Mouse (Mus musculus) neural tube, embryonic 10.5 days (tissue): ENCODE results near the gene Gm5737.

Source experiments
- DNase-seq: peaks from one replicate; pipeline ENCODE4 v3.0.0-alpha.2; 2017; ENCODE audit warnings: low spot score; ENCODE audit errors: extremely low spot score

Gm5737 gene

GRCm38 (mm10) chr7:120842345-120843036 lies 30.3 kb downstream of the Gm5737 start, which contains the start of gene Eef2k:
Eef2k (plus strand) TSS chr7:120842831.
- DNase-seq = no peak

GRCm38 (mm10) chr7:120843037-120843621 lies 31.0 kb downstream of the Gm5737 start:
- peak; percentile 87 for DNase-seq

- DNase-seq = no peak
These were observed 31.8 kb downstream of the Gm5737 start for GRCm38 (mm10) chr7:120843852-120844435.

DNA sequence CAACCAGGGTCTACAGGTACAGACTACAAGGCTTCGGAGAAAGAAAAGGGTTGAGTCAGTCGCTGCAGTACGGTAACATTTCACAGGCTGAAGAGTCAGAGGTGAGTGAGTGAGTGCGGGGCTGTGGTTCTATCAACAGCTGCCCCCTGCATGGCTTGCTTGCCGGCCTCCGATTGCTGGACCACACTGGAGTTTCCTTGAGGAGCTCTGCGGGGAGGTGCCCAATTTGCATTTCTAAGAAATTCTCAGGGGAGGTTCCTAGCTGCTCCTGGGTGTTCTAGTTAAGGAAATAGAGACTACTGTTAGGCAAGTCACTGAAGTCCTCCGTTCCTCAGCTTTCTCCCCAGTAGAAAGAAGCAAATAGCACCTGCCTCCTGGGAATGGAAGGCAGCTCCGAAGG lies 32.5 kb downstream of the Gm5737 start:
- no peak for DNase-seq

DNA sequence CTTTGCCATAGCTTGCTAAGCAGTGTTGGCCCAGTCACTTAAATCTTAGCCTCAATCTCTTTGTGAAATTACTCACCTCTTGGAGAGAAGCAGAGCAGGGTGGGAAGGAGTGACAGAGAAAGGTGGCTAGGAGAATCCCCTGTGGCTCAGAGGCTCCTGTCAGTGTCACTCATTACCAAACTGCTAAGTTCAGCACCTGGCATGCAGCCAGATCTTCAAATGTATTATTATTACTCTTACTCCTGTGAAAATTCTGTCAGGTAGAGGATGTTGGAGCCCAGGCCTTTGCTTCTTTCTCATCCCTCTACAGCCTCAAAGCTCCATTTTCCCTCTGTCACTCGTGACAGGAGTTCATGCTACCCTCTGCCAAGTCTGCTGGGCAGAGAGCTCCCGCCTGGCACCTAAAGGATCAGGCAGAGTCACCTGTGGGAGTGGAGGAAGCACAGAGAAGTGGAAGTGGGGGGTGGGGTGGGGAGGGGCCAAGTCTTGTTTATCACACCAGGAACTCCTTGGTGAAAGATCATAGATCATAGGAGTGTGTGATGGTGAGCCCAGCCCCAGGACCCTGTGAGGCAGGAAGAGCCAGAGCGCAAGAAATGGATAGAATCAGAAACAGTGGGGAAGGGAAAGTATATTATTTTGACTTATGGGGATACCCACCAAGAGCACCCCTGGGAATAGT lies 36.8 kb downstream of the Gm5737 start:
- DNase-seq = no peak

DNA sequence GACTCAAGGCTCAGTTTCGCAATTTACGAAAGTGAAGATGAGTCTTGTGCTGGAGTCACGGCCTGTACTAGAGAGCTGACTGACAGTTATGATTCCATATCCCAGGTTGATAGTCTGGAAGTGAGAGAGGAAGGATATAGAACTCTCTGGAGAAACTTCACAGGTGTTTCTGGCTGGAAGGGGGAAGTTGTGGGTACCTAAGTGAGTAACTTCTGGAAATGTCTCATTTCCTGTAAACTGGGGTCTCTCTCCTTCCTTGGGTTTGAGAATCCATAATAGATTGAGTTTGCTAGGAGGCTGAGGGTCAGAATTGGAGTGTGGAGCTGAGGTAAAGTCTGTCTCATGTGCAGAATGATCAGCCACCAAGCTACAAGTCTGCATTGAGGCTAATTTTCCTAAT lies 38.0 kb downstream of the Gm5737 start:
- no peak for DNase-seq

- no peak for DNase-seq
These were observed 47.7 kb downstream of the Gm5737 start for GRCm38 (mm10) chr7:120859854-120860253.

DNA sequence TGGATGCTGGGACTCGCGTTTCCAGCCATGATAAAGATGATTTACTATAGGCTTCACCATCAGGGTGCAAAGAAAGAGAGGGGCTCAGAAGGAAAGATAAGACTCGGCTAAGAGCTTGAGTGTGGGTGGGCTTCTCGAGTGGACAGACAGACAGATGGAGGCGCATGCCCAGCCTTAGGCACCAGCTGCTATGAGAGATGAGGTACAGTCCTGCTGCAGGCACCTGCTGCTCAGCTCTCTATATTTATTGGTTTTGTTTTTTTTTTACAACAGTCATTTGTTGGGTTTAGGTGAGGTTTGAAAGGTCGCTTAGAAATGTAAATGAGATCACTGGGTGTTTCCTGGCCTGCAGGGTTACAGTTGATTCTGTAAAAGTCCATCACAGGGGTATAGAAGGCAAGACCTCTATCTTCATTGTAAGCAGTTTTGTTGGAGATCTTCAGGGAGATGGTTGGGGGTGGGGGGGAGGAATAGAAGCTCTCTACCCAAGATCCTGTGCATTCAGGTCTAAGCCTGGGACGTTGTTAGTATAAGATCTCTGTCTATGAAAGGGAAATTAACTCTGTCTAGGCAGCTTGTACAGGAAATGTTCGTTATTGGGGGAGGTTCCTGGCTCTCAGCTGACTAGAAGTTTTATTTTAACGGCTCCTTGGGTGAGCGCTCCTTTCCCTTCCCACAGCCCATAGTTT lies 48.8 kb downstream of the Gm5737 start:
- DNase-seq = no peak

DNA sequence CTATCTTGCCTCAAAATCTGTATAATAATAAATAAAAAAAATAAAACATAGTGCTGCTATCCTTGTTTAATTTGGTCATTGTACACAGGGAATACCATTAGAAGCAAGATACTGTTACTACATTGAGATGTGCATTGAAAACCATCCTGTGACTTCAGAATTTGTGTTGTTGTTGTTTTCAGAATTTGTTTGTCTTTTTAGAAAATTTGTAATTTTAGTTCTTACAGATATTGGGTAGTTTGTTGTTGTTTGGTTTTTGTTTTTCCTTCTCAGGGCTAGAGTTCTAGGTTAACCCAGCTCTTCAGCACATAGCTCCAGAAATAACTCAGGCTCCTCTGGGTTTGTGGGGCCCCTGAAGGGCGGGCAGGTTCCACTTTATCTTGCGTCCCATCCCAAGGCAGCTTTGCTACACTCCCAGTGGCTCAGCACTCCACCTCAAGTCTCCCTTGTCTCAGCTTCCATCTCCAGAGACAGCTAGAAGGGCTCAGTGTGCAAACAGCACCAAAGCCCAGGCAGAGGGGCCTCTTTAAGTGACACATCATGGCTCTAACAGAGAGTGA lies 49.4 kb downstream of the Gm5737 start:
- no peak for DNase-seq

- DNase-seq = peak; percentile 26
These were observed 50.0 kb downstream of the Gm5737 start for GRCm38 (mm10) chr7:120862196-120862595.

DNA sequence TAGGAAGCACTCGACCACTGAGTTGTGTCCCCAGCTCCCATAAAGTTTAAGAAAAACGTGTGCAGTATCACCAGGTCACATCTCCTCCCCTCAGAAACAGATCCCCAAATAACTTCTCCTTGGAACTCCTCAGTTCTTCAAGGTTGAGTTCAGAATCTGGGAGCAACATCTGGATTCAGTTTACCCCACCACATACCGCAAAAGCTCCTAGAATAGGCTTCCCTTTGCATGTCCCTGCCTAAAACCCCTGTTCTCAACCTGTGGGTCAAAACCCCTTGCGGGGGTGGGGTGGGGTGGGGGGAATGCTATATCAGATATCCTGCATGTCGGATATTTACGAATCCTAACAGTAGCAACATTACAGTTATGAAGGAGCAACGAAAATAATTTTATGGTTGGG lies 50.5 kb downstream of the Gm5737 start:
- peak; percentile 31 for DNase-seq

- DNase-seq = peak; percentile 35
These were observed 51.3 kb downstream of the Gm5737 start for GRCm38 (mm10) chr7:120863476-120863875.

DNA sequence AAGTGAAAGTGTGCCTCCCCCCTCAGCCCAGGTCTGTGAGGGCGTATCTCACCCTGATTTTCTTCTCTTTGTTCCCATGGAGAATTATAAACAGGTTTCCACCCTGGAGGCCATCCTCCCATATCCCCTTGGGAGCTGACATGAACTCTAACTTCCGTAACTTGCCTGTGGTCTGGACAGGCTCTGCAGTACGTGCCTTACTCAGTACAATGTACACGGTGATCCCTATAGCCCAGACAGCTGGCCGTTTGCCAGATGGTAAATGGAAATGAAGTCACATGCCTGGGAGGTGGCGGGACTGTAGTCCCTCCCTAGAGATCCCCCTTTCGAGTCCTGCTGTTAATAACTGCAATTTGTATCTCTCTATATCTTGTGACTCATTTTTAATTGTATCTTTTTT lies 52.9 kb downstream of the Gm5737 start:
- DNase-seq = peak; percentile 69

DNA sequence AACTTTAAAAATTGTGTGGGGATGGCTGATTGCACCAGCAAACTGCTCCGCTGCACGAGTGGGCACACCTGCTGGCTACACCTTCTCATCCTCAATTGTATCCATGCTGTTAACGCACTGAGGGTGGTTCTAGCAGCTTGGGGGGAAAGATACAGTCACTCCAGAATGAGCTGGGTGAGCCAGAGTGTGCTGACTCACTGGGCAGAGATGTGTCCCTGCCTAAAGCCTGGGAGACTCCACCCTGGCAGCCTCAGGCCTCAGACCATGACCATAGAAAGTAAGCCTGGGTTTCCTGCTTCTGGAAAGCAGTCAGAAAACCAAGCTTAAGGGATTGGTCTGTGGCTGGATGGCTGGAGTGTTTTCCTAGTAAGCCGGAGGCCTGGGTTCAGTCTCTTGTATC lies 53.7 kb downstream of the Gm5737 start:
- no peak for DNase-seq

- DNase-seq = no peak
These were observed 54.5 kb downstream of the Gm5737 start for GRCm38 (mm10) chr7:120866684-120867083.

DNA sequence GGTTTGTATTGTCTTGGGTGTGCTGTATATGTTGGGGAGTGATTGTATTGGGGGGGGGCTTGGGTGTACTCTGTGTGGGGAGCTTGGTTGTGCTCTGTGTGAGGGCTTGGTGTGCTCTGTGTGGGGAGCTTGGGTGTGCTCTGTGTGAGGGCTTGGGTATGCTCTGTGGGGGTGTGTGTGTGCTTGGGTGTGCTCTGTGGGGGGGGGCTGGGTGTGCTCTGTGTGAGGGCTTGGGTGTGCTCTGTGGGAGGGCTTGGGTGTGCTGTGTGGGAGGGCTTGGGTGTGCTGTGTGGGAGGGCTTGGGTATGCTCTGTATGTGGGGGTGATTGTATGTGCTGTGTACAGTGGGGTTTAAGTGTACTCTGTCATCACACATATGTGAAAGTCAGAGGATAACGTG lies 55.6 kb downstream of the Gm5737 start:
- no peak for DNase-seq

- DNase-seq = no peak
These were observed 57.7 kb downstream of the Gm5737 start for GRCm38 (mm10) chr7:120869883-120870282.

DNA sequence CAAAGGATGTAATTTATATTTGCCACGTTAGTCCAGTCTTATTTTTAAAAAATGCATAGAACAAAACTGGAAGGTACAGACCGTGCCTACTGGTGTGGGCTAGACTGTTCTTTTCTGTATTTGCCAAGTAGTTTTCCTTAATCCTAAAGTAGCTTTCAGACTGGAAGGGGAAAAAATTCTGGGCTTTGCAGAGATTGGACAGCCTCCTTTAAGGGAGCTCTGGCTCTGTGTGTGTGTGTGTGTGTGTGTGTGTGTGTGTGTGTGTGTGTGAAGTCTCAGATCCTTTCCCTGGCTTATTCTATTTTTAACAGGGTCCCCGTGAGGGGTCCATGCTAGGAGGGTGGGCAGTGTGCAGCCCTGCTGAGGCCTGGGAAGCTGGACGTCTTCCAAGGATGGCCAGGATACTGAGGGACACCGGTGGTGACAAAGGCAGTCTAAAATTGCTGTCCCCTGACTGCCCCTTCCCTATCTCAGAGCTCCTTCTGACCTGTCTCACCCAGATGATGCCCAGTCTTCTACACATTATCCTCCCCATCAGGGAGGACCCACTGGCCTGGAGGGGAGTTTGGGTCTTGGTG lies 58.4 kb downstream of the Gm5737 start:
- no peak for DNase-seq

DNA sequence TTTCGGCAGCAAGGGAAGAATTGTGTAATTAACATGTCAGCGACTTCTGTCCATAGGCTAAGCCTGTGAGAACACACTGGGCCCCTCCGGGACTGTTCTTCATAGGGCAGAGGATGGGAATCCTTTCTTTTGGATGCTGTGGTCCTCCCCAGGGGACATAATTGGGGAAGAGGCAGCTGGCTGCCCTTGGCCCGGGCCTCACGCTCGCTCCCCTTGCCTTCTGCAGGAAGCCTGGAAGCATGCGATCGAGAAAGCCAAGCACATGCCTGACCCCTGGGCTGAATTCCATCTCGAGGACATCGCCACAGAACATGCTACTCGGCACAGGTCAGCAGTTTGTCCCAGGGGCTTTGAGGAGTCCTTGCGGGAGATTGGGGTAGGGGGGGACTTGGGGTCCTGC lies 60.9 kb downstream of the Gm5737 start:
- no peak for DNase-seq

DNA sequence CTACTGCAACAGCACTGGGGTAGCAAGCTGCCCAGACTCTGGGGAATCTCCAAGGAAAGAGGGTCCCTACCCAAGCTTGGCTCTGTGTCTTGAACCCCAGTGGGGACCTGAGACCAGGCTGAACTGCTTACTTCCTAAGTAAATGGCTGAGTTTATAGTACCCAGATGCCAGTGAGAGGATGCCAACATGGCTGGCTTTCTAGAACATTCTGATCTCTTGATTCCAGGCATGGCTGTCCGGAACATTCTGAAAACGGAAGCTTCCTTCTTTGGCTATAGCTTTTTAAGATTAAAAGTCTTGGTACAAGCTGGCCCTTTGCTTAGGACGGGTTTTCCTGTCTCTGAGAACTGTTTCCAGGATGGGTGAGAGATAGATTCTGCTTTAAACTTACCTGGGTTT lies 61.9 kb downstream of the Gm5737 start:
- DNase-seq = no peak
